Mouse (Mus musculus): ENCODE measurements at regions not wholly inside any gene's neighbourhood (a gene's known extent, or its start where the extent isn't known, plus 50 kb on each side); places are given as distances from the start of the nearest gene placed in this dataset.

GRCm38 (mm10) chr12:60584846-60585245, 938.1 kb upstream of the Lrfn5 start:
- peak in 1 of 2 experiments; percentile 1 for DNase-seq

Data from adrenal gland, postnatal 36 days (tissue).